Mouse (Mus musculus) embryonic stem cell, embryonic (primary cell): Measurements from ENCODE around the gene Npffr2.

Experiments used
- CTCF ChIA-PET, 4 experiments: fragments of 300-600 bp in 2 of 4; fragments of 350-600 bp in 2 of 4; sonication (Branson Sonifier 250); formaldehyde crosslinking; loops; one replicate each; lab custom pipeline; 2022; ENCODE audit warnings: inconsistent platforms in 2 of 4; lab: Charles Lee
- POLR2A ChIA-PET, 4 experiments: fragments of 300-600 bp in 2 of 4; fragments of 350-600 bp in 2 of 4; sonication (Branson Sonifier 250); formaldehyde crosslinking; loops; one replicate each; lab custom pipeline; 2022; ENCODE audit warnings: antibody characterized with exemption in 4 of 4, inconsistent platforms in 1 of 4; lab: Charles Lee

The Npffr2 gene

DNA sequence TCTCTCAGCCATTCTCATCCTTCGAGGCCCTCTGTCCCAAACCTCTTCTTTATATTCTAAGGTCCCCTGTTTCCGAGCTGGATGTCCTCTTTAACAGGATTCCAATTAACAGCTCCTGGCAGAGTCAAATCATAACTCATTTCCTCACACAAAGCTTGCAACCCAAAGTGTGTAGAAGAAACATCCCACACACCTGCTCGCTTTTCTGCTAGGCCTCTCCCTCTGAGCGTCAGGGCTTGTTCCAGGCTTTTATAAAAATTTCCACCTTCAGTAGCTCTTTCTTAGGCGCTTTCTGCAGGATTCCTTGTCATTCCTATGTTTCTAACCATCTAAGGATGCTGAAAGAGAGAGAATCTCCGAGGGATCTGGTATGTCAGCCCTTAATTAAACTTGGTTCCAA is 85.0 kb downstream of the Npffr2 start:
- CTCF ChIA-PET = no interaction called here
- POLR2A ChIA-PET = interaction anchor here in 1 of 4 experiments (0.5 kb wide), 1 partner anchor 56 kb away, joined by 3 read pairs; no protein-coding TSS in a partner anchor

DNA sequence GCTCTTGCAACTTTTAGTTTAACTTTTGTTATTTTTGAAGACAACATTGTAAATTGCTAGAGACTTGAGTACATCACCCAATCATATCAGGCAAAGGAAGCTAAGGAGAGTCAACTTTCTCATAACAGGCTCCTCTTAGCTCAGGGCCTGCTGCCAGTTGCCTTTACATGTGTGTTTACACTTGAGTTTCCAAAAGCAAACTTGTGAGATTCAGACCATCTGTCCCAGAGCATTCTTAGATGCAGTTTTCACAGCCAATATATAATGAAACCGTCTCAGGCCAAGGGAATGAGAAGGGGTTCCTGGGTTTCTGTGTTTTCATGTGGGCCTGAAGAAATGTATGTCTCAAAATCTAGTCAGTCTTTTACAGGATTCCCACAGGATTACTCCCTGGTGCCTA is 104.4 kb downstream of the Npffr2 start:
- POLR2A ChIA-PET = no interaction called here
- CTCF ChIA-PET = no interaction called here
